Mouse (Mus musculus) urinary bladder, adult 2 months (tissue): ENCODE data around the gene Phf21a. TPM values are rescaled to one million over a fixed set of nuclear protein-coding genes. Genes with fewer than 3 reads are reported as not detected.

Experiments used
- DNase-seq: peaks from one replicate; pipeline ENCODE4 v3.0.0; 2022; ENCODE audit warnings: low spot score
- polyA plus RNA-seq: library from polyadenylated mRNA; depleted of rRNA; stranded (reverse); fragments of >200 nt; gene quantifications from 2 replicates; pipeline ENCODE4 v1.2.3, GENCODE M21; 2012; rRNA removed

Gene Phf21a
- polyA plus RNA-seq, 1 experiment, result 27.1 TPM

DNA sequence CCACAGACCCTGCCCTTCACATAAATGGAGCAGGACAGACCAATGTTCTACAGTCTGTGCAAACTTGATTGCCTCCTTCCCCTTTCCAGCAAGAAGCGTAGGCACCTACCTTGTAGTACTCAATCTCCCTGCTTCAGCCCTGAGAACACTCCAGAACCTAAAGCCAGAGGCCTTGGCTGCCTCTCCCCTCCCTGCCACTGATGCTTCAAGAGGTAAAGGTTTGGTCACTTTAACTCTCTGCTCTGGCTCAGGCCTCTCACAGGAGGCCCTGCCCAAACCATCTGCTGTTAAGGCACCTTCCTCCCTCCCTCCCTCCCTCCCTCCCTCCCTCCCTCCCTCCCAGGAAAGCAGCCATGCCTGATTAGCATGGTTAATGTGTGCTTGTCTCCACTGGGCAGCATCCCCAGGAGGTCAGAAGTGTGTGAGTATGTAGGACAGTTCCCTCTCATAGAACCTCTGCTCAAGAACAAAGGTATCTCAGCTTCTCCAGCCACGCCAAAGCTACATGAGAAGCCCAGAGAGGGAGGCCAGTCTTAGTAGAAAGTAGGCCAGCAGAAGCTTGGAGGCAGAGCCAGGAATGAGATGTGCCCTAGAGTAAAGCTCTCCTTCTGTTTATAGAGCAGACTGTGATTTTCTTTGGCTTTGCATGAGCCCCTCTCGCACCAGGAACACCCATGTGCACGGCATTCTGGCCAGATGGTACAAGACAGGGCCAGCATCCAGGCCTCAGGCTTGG is 309.8 kb downstream of the Phf21a start:
- DNase-seq, result no peak

DNA sequence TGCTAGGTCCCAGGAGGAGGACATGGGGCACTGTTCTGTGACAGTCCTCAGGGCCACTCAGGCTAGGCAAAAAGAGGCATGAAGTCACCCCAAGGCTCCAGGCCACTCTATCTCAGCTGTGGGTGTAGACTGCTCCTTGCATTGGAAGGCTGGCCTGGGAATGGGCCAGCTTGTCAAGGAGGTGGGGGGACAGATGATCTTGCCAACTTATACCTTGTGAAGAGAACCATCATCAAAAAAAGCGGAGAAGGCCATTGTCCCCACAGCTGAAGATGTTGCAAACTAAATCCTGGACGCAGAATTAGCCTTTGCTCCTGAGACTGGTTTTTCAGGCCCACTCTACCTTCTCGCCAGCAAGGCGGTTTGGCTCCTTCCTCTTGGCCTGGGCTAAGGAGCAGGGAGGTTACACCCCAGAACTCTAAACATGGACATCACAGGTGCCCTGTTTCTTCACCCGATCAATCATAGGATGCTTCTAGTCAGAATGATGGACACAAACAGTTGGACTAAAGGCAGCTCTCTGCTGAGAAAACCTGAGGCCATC is 310.9 kb downstream of the Phf21a start:
- DNase-seq, result no peak

- DNase-seq, result no peak
Observed at GRCm38 (mm10) chr2:92404737-92405136, 311.8 kb downstream of the Phf21a start.

DNA sequence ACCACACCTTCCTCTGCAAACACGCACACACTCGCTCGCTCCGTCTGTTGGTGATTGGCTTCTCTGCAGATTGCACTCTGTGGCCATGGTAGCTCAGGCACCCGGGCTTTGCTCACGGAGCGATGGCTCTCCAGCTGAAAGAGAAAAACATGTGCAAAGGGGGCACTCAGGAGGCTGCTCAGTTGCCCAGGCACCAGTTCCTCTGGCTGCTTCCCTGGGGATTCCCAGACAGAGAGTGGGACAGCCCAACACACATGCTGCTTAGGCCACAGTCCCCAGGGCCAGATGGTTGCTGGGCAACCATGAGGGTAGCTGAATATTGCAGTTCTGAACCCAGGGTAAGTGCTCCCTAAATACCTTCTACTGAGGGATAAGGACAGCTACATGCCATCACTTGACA is 312.8 kb downstream of the Phf21a start:
- no peak for DNase-seq

DNA sequence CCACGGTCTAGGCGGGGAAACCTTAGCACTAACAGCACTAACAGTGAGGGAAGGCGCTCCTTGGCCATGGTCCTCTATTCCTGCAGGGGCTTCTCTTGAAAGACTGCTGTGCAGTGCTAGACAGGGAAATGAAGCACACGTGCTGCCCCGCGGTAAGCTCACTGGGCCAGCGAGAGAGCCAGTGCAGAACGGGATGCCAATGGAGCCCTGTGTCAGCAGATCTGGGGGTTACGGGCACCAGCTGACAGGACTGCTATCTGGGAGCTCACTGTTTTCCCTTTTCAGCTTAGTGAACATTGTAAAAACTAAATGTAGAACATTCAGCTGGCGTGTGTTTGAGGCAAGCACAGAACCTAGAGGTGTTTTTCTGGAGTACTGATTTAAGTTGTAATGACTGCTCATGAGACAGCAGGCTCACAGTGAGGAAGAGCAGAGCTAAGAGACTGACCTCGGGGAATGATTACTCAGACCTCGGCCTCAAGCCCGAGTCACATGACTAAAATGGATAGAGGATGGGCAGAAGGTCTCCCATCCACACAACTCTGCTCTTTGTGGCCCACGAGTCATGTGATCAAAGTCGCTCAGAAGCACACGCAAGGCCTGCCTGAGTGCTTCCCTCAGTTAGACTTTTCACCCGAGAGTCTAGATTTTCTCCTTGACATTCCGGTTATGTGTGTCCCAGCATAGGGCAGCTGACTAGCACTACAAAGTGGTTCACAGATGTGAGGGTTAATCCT is 315.6 kb downstream of the Phf21a start:
- no peak for DNase-seq

DNA sequence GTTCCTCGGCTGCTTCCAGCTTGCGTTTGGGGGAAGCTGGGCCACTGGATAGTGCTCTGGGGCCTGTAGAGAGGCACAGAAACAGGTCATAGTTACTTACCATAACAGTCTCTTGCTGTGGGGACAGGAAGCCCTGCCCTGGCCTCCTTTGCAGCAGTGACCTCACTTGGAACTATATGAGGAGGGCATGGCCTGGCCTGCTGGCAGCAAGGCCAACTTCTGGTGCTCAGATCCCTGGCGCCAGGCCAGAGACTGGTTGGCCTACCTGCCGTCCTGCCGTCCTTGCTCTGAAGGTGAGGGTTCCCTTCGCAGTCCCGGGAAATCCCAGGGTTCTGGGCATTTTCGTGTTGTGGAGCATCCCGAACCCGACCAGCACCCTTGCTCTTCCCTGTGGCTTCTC is 318.8 kb downstream of the Phf21a start:
- DNase-seq, result no peak

Other genes starting within 250 kb of the Phf21a start
- gene Chrm4, start 165.9 kb upstream of the Phf21a start, polyA plus RNA-seq, result 0.06 and 0.11 TPM in 2 replicates
- 34.7 and 37.5 TPM in 2 replicates for gene Mdk, start 160.8 kb upstream of the Phf21a start, polyA plus RNA-seq
- gene Gm9821, start 147.4 kb upstream of the Phf21a start, polyA plus RNA-seq, result 0.03 TPM in 1 of 2 replicates, not detected in the other
- gene Dgkz, start 117.3 kb upstream of the Phf21a start, polyA plus RNA-seq, result 135 and 148 TPM in 2 replicates
- gene Creb3l1, start 68.6 kb upstream of the Phf21a start, polyA plus RNA-seq, result 4.9 and 15.4 TPM in 2 replicates